Mouse (Mus musculus) MEL (cell line): ENCODE measurements around the gene Shc4. TPM values are rescaled to one million over a fixed set of nuclear protein-coding genes. Genes with fewer than 3 reads are reported as not detected.

Source experiments
- DNase-seq: peaks from one replicate; pipeline ENCODE4 v3.0.0; 2011; ENCODE audit warnings: low read depth, low spot score
- H3K27ac ChIP-seq: 2 replicates; pipeline ENCODE4 v1.5.1; 2012; ENCODE audit warnings: low read depth, mild to moderate bottlenecking, control low read depth, low read length, moderate library complexity; ENCODE audit not compliant: control insufficient read depth
- H3K27me3 ChIP-seq, 2 experiments: fragments of 150-350 bp in 1 of 2; sonication (generic) in 1 of 2; 2 replicates each; pipeline ENCODE4 v1.6.1; 2012; ENCODE audit warnings: low read length in 2 of 2, mild to moderate bottlenecking in 2 of 2, improper control_type of control experiment in 1 of 2, moderate library complexity in 1 of 2; ENCODE audit not compliant: insufficient read depth in 2 of 2, control insufficient read depth in 1 of 2
- H3K36me3 ChIP-seq, 2 experiments: 2 replicates each; pipeline ENCODE4 v1.6.1; 2012 to 2014; ENCODE audit warnings: low read length in 2 of 2, improper control_type of control experiment in 1 of 2, inconsistent platforms in 1 of 2, mild to moderate bottlenecking in 1 of 2; ENCODE audit not compliant: insufficient read depth in 2 of 2, control insufficient read depth in 1 of 2
- H3K4me1 ChIP-seq, 2 experiments: fragments of 150-350 bp in 1 of 2; sonication (generic) in 1 of 2; 2 replicates each; pipeline ENCODE4 v1.6.1; 2012; ENCODE audit warnings: low read length in 2 of 2, improper control_type of control experiment in 1 of 2, mild to moderate bottlenecking in 1 of 2; ENCODE audit not compliant: insufficient read depth in 2 of 2, control insufficient read depth in 1 of 2
- H3K4me3 ChIP-seq, 2 experiments: fragments of 150-350 bp in 1 of 2; sonication (generic) in 1 of 2; 2 replicates each; pipeline ENCODE4 v1.5.1; 2012; ENCODE audit warnings: low read depth in 2 of 2, low read length in 2 of 2, mild to moderate bottlenecking in 2 of 2, moderate library complexity in 2 of 2, control low read depth in 1 of 2, improper control_type of control experiment in 1 of 2; ENCODE audit not compliant: control insufficient read depth in 1 of 2, insufficient read depth in 1 of 2
- H3K79me2 ChIP-seq: 2 replicates; pipeline ENCODE4 v1.6.1; 2012; ENCODE audit warnings: mild to moderate bottlenecking, low read length, moderate library complexity; ENCODE audit not compliant: control insufficient read depth, poor library complexity, insufficient read depth
- H3K9ac ChIP-seq: 2 replicates; pipeline ENCODE4 v1.6.1; 2012; ENCODE audit warnings: low read depth, mild to moderate bottlenecking, control low read depth, low read length, moderate library complexity; ENCODE audit not compliant: control insufficient read depth, poor library complexity, severe bottlenecking
- H3K9me3 ChIP-seq: fragments of 150-350 bp; sonication (generic); replicated peaks from 2 replicates; pipeline ENCODE4 v1.6.1; 2012; ENCODE audit warnings: mild to moderate bottlenecking, low read length, improper control_type of control experiment, moderate library complexity; ENCODE audit not compliant: insufficient read depth
- BHLHE40 ChIP-seq: IDR thresholded peaks from 2 replicates; pipeline ENCODE4 v1.6.1; 2012; ENCODE audit warnings: low read depth, mild to moderate bottlenecking, inconsistent platforms, low read length, improper control_type of control experiment, borderline replicate concordance
- CHD2 ChIP-seq: IDR thresholded peaks from 2 replicates; pipeline ENCODE4 v1.6.1; 2011; ENCODE audit warnings: low read length, improper control_type of control experiment
- CTCF ChIP-seq, 3 experiments: IDR thresholded peaks in 2 of 3; conservative IDR thresholded peaks in 1 of 3; 2 replicates each; pipeline ENCODE4 v1.5.1; 2011 to 2012; ENCODE audit warnings: low read length in 3 of 3, low read depth in 2 of 3, mild to moderate bottlenecking in 2 of 3, improper control_type of control experiment in 1 of 3, inconsistent platforms in 1 of 3, mixed read lengths in 1 of 3, moderate library complexity in 1 of 3; ENCODE audit not compliant: control insufficient read depth in 1 of 3, insufficient read depth in 1 of 3, poor library complexity in 1 of 3, severe bottlenecking in 1 of 3
- JUND ChIP-seq: IDR thresholded peaks from 2 replicates; pipeline ENCODE4 v1.6.1; 2011; ENCODE audit warnings: low read depth, mild to moderate bottlenecking, improper control_type of control experiment, low read length
- MAX ChIP-seq: IDR thresholded peaks from 2 replicates; pipeline ENCODE4 v1.6.1; 2011; ENCODE audit warnings: low read length, improper control_type of control experiment
- MEF2A ChIP-seq: IDR thresholded peaks from 2 replicates; pipeline ENCODE4 v1.6.1; 2014; ENCODE audit warnings: low read depth, mild to moderate bottlenecking, inconsistent platforms, low read length, improper control_type of control experiment; ENCODE audit not compliant: poor library complexity, insufficient replicate concordance, severe bottlenecking; ENCODE audit errors: extremely low read depth
- MXI1 ChIP-seq: IDR thresholded peaks from 2 replicates; pipeline ENCODE4 v1.6.1; 2011; ENCODE audit warnings: mild to moderate bottlenecking, low read depth, low read length, improper control_type of control experiment
- MYB ChIP-seq: IDR thresholded peaks from 2 replicates; pipeline ENCODE4 v1.6.1; 2011; ENCODE audit warnings: mild to moderate bottlenecking, low read depth, low read length, improper control_type of control experiment
- NRF1 ChIP-seq: IDR thresholded peaks from 2 replicates; pipeline ENCODE4 v1.6.1; 2014; ENCODE audit warnings: low read depth, mild to moderate bottlenecking, inconsistent platforms, low read length, improper control_type of control experiment, moderate library complexity; ENCODE audit not compliant: poor library complexity, insufficient read depth, severe bottlenecking
- POLR2A ChIP-seq, 2 experiments: IDR thresholded peaks; 2 replicates each; pipeline ENCODE4 v1.6.1; 2011 to 2012; ENCODE audit warnings: low read length in 2 of 2, mild to moderate bottlenecking in 2 of 2, control low read depth in 1 of 2, improper control_type of control experiment in 1 of 2, low read depth in 1 of 2, moderate library complexity in 1 of 2; ENCODE audit not compliant: control insufficient read depth in 1 of 2, insufficient read depth in 1 of 2, poor library complexity in 1 of 2
- RAD21 ChIP-seq: IDR thresholded peaks from 2 replicates; pipeline ENCODE4 v1.6.1; 2011; ENCODE audit warnings: mild to moderate bottlenecking, low read depth, low read length, improper control_type of control experiment
- RCOR1 ChIP-seq: IDR thresholded peaks from 2 replicates; pipeline ENCODE4 v1.6.1; 2012; ENCODE audit warnings: low read depth, mild to moderate bottlenecking, inconsistent platforms, low read length, improper control_type of control experiment
- SIN3A ChIP-seq: IDR thresholded peaks from 2 replicates; pipeline ENCODE4 v1.6.1; 2012; ENCODE audit warnings: low read length, improper control_type of control experiment, inconsistent platforms
- SMC3 ChIP-seq: IDR thresholded peaks from 2 replicates; pipeline ENCODE4 v1.6.1; 2011; ENCODE audit warnings: low read depth, low read length, improper control_type of control experiment
- TAL1 ChIP-seq: IDR thresholded peaks from 2 replicates; pipeline ENCODE4 v1.6.1; 2012; ENCODE audit warnings: mild to moderate bottlenecking, inconsistent platforms, low read length, moderate library complexity, mixed read lengths
- ZKSCAN1 ChIP-seq: IDR thresholded peaks from 2 replicates; pipeline ENCODE4 v1.6.1; 2012; ENCODE audit warnings: low read depth, mild to moderate bottlenecking, inconsistent platforms, low read length, improper control_type of control experiment, moderate library complexity
- polyA plus RNA-seq, 2 experiments: library from polyadenylated mRNA; stranded (reverse) in 1 of 2; unstranded in 1 of 2; fragments of >175 nt in 1 of 2; fragments of >200 nt in 1 of 2; gene quantifications; 2 replicates each; pipeline versions ENCODE4 v1.2.1 to v1.2.4; 2012; ENCODE audit warnings: low replicate concordance in 2 of 2, low read depth in 1 of 2; ENCODE audit not compliant: insufficient read length in 2 of 2, insufficient read depth in 1 of 2, missing spikeins in 1 of 2
- total RNA-seq: library from RNA; depleted of rRNA; stranded (reverse); fragments of 300-350 nt; gene quantifications from 2 replicates; pipeline ENCODE4 v1.2.3, GENCODE M21; 2012; rRNA removed

Shc4 gene
- 1.1 and 1.3 TPM in 2 replicates for total RNA-seq
- under 1 TPM in 1 of 2 experiments, not detected in 1; 0.38 TPM for polyA plus RNA-seq

DNA sequence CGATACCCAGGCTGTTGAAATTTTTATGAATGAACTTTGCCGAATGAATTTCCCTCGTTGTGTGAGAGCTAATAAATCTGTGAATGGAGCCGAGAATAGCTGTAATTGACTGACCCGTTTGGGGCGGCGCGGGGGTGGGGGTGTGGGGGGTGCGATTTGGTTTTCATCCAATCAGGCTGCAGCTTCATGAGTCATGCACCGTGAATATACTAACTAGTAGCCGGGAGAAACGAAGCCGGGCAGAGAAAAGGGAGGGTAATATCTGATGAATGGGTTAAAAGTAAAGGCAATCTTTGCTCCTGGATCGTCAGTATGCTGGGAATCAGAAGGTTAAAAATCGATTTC, at the start of gene Shc4:
Gene Shc4 (minus strand): TSS at position 63 of the 345 bp plus-strand sequence.
- Histone ChIP-seq H3K27me3 (peaks cover 3 to 8% of the 10 kb centered on the region in 2 experiments; a peak in 3 of 4 replicates), H3K4me1 (no peaks in the 10 kb centered on the region), H3K79me2 (no peaks in the 10 kb centered on the region), H3K9me3 (no peaks in the 10 kb centered on the region), H3K27ac (no peak within 1 kb of the TSS), H3K36me3 (no peaks in the 10 kb centered on the region), H3K4me3 (peak within 1 kb of the TSS in 1 of 2 experiments; percentile 14; a peak in 1 of 4 replicates), H3K9ac (no peak within 1 kb of the TSS)
- DNase-seq: peak; percentile 43
- TF ChIP-seq TAL1 (no peak), CTCF (IDR thresholded peaks at IDR 0.05 in 2 of 3, conservative IDR thresholded peaks at IDR 0.05 in 1 of 3; ENCODE audit: control insufficient read depth in 1 of 3, insufficient read depth in 1 of 3, low read depth in 2 of 3, low read length in 3 of 3, poor library complexity in 1 of 3, severe bottlenecking in 1 of 3) (no peak), NRF1 (no peak), SIN3A (no peak), CHD2 (no peak), MEF2A (no peak)

GRCm38 (mm10) chr2:125765029-125765428, 41.1 kb upstream of the Shc4 start:
- no peaks in the 10 kb centered on the region for H3K9me3 ChIP-seq
- DNase-seq: no peak
- no peaks in the 10 kb centered on the region for H3K27me3 ChIP-seq
- H3K36me3 ChIP-seq: peaks cover 0 to 2% of the 10 kb centered on the region in 2 experiments; a peak in 2 of 4 replicates
- no peak overlapping the region for H3K4me3 ChIP-seq
- TF ChIP-seq MYB (no peak), MAX (no peak), RAD21 (peak; percentile 40), SMC3 (peak; percentile 19; the same call in 1 of the 2 replicates), MXI1 (no peak), POLR2A (IDR thresholded peaks at IDR 0.05; ENCODE audit: control insufficient read depth in 1 of 2, insufficient read depth in 1 of 2, low read depth in 1 of 2, low read length in 2 of 2, poor library complexity in 1 of 2) (no peak), JUND (no peak), ZKSCAN1 (no peak), CTCF (IDR thresholded peaks at IDR 0.05 in 2 of 3, conservative IDR thresholded peaks at IDR 0.05 in 1 of 3; ENCODE audit: control insufficient read depth in 1 of 3, insufficient read depth in 1 of 3, low read depth in 2 of 3, low read length in 3 of 3, poor library complexity in 1 of 3, severe bottlenecking in 1 of 3) (peak in 2 of 3 experiments; percentile 28 to 30; a peak in 3 of 6 replicates), SIN3A (no peak), RCOR1 (no peak), BHLHE40 (no peak)
- H3K9ac ChIP-seq: no peak overlapping the region
- no peaks in the 10 kb centered on the region for H3K4me1 ChIP-seq
- H3K79me2 ChIP-seq: no peaks in the 10 kb centered on the region
- H3K27ac ChIP-seq: no peak overlapping the region
